Mouse (Mus musculus): ENCODE results near the gene Cnp. TPM values are rescaled to one million over a fixed set of nuclear protein-coding genes. Genes with fewer than 3 reads are reported as not detected.
"Not testable (repeated sequence)": the region's sequence is repeated elsewhere in the genome, so short reads cannot be mapped to it uniquely, and the experiment has no call there.

Gene Cnp
- polyA plus RNA-seq, 1 experiment from 2014 or later = 167 TPM

DNA sequence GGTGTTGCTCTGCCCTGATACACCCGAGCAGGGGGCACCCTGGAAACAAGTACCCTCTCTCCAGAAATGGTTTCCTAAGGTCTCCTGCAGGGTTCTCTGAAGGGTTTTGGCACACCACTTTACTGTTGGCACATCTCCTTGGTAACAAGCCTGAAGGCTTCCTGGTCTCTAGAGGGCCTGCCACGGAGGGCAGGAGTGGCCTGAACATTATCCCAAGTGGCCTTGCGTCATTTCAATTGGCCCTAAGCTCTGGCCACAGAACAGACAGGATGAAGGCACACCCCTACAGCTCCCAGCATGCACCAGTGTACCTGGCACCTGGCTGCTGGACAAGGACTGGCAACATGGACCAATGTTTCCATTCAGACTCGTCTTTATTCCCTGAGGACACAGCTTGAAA is 21.9 kb upstream of the Cnp start:
- no peak for DNase-seq (ENCODE audit: low spot score)

DNA sequence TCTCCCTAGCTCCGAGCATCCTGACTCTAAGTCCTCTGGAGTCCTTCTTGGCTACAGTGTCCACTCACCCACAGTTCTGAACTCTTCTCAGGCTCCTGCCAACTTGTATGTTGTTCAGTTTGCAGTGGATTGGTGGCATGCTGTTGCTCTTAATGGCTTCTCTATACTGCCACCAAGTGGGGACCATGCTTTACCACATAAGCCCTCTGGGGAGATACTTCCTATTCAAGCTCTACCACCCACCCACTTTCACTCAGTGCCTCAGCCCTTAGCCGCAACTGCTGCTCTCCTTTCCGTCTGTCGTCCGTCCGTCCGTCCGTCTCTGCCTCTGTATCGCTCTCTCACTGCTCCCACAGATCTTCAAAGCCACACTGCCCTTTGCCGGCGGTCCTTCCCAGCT is 19.1 kb upstream of the Cnp start:
- peak; percentile 86 for DNase-seq (ENCODE audit: low spot score)

DNA sequence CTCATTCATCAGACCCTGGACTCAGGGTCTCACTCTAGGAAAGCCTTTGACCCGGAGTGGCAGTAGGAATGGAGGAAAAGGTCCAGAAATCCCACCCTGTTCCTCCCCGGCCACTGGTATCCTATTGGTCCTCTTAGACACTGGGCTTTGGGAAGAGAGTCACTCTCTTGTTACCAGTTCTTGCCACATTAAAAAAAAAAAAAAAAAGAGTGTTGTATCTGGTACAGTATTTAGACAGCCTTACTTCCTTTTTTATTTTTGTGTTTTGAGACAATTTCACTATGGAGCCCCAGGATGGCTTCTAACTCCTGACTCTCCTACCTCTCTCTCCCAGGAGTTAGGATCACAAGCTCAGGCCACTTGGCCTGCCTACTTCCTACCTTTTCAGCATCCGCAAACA is 17.1 kb upstream of the Cnp start:
- DNase-seq (ENCODE audit: low spot score) = no peak

DNA sequence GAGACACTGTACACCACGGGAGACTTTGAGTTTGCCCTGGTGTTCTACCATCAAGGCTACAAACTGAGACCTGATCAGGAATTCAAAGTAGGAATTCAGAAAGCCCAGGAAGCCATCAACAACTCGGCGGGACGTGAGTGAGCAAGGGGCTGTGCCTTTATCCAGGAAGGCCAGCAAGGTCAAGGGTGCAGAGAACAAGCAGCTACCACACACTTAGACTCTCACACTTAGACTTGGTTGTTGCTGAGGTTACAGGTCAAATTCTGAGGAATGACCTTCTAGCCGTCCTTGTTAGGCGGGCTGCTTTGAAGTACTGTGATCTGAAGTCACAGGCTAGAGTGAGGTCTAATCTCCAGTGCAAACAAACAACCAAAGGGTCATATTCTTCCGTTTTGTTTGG is 15.2 kb upstream of the Cnp start:
- DNase-seq (ENCODE audit: low spot score) = no peak

DNA sequence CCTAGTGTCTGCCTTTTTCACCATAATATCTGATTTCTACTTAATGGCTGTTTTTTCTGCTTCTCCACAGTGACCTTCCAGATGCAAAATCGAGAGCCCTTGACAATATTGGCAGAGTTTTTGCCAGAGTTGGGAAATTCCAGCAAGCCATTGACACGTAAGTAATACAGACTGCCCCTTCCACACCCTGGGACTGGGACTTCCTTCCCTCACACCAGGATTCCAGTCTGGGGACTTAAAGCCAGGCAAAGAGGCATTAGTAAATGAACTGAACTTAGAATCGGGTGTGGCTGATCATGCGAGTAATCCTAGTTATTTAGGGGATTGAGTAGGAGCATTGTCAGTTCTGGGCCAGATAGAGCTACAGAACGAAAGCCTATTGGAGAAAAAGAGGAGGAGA is 13.0 kb upstream of the Cnp start:
- no peak for DNase-seq (ENCODE audit: low spot score)

DNA sequence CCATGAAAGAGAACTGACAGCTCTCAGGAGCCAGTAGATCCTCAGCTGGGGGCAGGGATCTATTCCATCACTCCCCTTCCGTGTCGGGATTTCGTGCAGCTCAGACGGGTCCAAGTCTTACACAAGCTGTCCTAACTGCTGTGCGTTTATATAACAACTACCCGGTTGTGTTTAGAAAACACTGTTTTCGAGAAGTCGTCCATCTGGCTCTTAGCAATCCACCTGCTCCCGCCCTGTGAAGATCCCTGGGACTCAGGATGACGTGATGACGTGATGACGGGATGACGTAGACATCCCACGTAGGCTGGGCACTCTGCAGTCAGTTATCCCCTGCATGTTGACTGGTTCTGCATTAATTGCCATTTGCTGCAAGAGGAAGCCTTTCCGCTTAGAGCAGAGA is 10.4 kb upstream of the Cnp start:
- no peak for DNase-seq (ENCODE audit: low spot score)

DNA sequence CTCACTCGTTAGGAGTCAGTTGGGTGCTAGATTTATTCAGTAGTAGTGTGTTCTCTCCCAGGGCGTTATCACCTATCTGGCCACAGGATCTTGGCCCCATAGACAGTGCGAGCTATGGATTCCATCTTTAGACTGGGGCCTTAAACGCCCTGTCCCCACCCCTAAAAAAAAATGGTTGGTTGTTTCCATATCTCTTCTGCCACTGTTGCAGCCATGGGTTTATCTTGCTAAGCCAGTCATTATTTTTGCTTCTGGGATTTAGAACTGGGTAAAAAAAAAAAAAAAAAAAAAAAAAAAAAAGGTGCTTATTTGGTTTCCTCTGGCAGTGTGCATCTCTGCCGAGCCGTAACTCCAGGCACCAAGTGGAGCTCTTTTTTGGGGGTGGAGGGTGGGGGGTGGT is 10.0 kb upstream of the Cnp start:
- DNase-seq (ENCODE audit: low spot score) = no peak

DNA sequence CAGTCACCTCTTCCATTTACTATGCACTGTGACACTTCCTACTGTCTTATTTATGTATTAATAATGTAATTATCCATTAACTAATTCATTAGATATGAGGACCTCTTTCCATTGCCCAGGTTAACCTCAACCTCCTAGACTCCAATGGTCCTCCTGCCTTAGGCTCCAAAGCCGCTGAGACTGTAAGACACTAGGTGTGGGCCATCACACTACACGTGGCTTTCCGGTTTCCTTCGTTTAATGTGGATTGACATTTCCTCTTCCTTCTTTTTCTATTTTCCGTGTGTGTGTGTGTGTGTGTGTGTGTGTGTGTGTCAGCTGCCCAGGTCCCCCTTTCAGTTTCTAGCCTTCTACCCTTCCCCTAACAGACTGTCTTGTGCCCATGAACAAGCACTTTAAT is 7.5 kb upstream of the Cnp start:
- no peak for DNase-seq (ENCODE audit: low spot score)

DNA sequence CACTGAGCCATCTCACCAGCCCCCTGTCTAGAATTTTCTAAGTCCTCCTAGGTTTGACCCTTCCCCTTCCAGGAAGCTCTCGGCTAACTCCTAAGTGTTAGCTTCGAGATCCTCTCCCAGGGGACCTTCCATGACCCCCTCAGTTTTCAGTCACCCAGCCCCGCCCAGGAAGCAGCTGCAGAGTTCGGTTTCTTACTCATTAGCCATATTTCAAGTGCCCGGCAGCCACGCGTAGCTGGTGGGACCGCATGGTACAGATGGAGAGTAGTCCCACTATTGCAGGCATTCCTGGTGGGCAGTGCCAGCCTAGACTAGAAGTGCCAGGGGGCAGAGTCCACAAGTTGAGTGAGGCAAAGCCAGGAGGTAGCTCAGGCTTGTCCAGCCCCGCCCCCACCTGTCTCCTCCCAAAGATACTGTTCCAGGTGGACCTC is 6.9 kb upstream of the Cnp start:
- DNase-seq (ENCODE audit: low spot score) = no peak

DNA sequence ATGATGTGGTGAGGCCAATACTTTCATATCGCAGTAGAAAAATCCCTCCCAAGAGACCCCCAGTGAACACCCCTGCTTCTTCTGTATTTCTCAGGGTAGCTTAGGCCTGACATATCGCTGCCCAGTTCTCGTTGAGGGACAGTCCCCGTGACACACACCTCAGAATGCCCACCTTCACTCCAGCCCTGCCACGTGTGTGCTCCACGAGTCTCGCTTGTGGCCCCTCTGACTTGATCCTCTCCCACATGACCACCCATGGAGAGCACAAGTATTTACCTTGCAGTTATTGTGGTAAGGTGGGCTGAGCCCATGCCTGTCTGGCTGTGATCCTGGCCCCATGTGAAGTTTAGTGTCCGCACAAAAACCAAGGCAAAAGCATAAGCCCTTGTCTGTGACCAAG is 6.0 kb upstream of the Cnp start:
- no peak for DNase-seq (ENCODE audit: low spot score)

DNA sequence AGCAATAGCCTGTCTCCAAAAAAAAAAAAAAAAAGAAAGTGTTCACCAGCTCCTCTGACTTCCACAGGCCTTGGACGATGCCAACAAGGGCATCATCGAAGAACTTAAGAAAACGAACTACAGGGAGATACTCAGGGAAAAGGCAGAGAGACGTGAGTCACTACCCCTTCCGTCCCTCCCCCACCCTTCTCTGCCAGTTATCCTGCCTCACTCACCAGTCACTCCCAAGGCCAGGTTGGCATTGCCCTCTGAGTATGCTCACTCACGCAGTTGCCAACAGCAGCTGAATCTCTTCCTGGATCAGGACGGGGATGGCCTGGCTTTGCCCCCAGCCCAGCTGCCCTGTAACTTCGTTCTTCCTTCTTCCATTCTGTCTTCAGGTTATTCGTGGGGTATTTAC is 4.9 kb upstream of the Cnp start:
- DNase-seq (ENCODE audit: low spot score) = no peak

DNA sequence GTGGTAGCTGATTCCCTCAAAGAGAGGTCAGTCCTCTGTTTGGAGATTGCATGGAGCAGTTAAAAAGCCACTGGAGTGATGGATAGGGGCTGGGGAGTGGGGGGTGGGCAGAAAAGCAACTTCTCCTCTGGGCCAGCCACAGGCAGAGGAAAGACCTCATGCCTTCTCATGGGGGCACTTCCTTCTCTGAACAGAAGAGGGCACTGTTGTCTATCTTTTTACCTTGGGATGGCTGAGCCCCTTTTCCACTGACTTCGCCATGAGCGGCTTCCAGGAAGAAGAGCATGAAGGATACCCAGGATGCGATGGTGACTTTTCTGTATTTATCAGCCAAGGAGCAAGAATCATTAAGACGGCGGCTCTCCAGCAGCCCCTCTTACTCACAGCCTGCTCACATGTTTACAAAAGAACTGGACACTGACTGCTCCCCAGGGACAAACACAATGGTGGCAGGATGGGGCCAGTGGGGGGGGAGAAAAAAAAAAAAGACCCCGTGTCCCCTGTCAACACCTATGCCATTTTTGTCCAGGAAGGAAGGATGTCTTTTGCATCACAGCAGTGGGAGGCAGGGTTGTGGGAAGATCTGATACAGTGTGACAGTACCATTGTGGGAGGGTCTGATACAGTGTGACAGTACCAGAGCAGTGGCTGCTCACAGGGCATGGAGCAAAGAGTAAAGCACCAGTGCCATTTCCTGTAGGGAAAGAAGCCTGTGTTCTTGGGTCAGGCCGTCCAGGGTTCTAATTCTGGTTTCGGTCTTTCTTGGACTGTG is 4.1 kb upstream of the Cnp start:
- DNase-seq (ENCODE audit: low spot score) = peak; percentile 69

DNA sequence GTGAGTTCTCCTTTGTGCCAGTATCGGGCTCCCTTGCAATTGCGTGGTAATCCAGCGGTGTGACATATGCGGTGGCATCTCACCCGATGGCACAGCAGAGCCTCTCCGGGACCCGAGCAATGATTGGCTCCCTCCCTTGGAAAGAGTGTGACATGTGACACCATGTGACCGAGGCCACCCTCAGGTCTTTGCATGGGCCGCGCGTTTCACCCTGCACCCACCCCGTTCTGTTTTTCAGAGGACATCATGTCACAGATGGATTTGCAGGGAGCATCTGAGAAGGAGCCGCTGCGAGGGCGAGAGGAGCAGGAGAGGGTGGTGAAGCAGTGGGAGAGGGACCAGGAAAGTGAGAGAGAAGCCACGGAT is 3.5 kb upstream of the Cnp start:
- peak; percentile 26 for DNase-seq (ENCODE audit: low spot score)

DNA sequence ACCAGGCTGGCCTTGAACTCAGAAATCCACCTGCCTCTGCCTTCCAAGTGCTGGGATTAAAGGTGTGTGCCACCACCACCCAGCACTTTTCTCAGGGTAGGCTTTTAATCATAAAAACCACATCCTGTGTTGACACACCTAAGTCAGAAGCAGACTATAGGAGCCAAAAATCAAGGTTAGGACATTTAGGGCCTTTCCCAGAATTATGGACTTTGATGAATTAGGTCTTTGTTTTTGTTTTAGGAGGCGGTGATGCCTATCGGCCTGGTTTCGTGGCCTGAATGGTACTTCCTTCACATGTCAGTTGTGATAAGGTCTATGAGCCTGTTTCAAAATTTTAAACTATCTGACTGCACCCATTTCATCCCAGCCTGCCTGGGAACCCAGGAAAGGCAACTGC is 516 bp upstream of the Cnp start:
- DNase-seq (ENCODE audit: low spot score) = peak; percentile 44

DNA sequence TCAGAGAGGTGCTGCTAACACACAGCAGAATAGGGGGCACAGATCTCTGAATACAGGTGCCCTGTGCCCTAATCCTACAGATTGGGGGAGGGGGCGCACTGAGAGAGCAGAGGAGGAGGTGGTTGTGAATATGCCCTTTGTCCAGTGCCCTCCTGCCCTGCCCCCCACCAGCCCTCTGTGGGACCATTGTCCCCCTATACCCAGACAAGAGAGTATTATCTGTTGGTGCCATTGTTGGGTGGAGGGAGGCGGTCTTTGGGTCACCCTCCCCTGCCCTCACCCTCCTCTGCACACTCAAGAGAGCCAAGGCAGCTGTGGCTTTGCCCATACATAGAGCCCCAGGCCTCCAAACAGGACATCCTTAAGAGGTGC is 766 bp downstream of the Cnp start:
- DNase-seq (ENCODE audit: low spot score) = no peak

DNA sequence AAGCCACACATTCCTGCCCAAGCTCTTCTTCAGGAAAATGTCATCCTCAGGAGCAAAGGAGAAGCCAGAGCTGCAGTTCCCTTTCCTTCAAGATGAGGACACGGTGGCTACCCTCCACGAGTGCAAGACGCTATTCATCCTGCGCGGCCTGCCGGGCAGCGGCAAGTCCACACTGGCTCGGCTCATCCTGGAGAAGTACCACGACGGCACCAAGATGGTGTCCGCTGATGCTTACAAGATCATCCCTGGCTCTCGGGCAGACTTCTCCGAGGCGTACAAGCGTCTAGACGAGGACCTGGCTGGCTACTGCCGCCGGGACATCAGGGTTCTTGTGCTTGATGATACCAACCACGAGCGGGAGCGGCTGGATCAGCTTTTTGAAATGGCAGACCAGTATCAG is 1.6 kb downstream of the Cnp start:
- DNase-seq (ENCODE audit: low spot score) = no peak

DNA sequence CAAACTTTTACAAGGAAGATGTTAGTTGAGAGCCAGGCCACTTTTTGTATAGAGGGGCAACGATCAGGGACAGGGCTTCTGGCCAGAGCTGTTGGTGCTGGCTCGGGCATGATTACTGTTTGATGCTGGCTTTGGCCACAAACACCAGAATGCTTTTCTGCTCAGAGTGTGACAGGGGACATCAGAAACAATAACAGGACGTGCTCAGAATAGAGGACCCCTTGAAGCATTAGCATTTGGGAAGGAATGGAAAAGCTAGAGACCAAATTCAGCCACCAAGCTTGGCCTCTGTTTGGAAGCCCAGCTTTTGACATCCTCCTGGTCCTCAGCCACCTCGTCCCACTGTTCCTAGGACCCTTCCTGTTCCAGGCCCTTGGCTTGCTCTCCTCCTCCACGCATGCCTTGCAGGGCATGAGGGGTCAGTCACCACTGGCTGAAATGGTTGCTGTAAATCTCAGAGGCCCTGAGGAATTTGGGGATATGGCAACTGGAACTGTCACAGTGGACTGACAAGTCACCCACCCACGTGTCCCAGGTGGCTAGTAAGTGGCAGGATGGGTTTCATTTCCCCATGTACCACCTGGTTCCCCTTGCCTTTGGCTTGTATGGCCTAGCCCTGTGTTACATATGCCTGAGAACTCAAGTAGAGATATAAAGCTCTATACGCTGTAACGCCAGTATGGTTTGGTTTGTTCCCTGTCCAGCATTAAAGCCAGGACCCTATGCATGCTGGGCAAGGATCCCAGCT is 3.3 kb downstream of the Cnp start:
- no peak for DNase-seq (ENCODE audit: low spot score)

DNA sequence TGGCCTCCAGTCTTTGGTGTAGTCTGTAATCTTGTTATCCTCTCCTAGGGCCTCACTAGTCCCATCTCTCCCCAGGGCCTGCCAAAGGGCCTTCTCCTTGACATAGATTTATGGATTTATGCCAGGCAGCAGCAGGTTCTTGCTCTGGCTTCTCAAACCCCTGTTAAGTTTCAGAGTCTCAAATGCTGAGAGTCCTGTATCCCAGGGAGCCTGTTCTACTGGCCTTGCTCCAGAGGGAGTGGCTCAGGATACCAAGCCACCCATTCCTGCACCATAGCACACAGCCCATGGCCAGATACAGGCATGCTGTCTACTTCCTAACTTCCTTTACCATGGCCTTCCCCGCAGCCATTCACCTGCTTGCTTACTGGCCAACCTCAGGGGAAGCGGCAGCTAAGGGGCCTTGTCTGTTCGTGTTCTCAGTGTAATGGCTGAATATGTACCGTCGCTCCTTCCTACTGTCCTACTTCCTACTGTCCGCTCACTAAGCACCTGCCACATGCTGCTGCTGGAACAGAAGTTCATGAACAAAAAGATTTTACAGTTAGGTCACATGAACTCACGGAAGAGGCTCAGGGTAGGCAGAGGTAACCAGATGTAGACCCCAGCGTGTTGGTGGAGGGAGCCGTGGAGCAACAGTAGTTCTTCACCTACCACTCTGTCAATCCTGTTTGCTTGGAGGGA is 4.6 kb downstream of the Cnp start:
- DNase-seq (ENCODE audit: low spot score) = no peak

DNA sequence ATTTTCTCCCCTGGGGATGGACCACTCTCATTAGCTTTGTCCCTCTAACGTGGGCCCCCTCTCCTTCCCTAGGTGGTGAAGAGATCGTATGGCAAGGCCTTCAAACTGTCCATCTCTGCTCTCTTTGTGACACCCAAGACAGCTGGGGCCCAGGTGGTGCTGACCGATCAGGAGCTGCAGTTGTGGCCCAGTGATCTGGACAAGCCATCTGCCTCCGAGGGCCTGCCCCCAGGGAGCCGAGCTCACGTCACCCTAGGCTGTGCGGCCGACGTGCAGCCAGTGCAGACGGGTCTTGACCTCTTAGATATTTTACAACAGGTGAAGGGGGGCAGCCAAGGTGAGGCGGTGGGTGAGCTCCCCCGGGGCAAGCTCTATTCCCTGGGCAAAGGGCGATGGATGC is 5.6 kb downstream of the Cnp start:
- DNase-seq (ENCODE audit: low spot score) = no peak

DNA sequence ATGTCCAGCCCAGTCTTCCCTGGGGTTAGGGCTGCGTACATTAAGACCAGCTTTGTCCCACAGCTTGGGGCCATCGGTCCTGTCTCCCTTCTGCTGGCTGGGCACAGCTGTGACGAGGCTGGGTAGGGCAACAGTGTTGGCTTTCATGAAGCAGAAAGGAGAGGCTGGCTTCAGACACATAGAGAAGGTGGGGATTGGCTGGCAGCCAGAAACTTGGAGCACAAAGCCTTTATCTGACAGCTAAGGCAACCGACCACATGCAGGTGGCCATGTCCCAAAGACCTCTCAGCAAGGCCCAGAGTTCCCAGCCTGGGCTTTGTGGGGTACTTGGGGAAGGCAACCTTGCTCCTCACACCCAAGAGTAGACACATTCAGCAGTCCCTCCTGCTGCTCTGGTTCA is 7.1 kb downstream of the Cnp start:
- DNase-seq (ENCODE audit: low spot score) = peak; percentile 24

DNA sequence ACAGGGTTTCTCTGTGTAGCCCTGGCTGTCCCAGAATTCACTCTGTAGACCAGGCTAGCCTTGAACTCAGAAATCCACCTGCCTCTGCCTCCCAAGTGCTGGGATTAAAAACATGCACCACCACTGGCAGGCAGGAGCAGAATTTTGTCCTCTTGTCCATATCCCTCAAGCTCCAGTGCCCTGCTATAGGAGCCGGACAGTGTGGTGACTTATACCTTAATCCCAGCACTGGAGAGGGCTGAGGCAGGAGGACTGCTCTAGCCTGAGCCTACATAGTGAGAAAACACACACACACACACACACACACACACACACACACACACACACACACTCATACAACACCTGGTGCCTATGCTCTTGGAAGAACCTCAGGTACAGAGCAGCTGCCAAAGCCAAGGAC is 7.7 kb downstream of the Cnp start:
- DNase-seq (ENCODE audit: low spot score) = not testable (repeated sequence)

DNA sequence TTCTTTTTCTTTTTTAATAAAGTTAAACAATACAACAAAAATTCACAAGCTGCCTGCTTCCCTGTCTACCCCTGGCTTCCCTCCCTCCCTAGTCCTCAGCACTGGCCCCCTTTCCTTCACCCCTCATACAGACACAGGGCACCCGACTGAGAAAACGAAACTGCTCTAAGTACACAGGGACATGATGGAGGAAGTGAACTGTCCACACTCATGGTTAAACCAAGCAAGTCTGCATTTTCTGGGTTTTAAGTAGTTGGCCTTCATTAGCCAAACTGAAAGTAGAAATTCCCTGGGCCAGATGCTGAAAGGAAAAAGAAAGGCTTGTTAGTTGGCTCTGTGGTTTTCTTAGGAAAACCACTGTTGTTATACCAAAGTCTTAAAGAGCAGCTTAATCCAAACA is 8.1 kb downstream of the Cnp start:
- DNase-seq (ENCODE audit: low spot score) = peak; percentile 27

DNA sequence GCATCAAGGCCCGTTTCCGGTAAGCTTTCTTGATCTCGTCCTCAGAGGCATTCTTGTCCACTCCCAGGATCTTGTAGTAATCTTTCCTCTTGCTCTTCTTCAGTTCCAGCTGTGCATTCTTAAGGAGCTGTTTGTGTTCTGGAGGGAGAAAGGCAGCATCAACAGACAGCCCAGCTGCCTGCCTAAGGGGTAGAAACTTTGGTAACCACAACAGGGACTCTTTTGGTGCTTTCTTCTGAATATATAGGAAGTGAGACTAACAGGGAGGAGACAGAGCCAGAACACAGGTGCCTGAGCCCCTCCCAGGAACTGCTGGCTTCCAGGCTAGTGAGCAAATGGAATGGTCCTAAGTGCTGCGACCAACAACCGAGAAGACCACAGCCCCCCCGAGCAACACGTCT is 9.9 kb downstream of the Cnp start:
- DNase-seq (ENCODE audit: low spot score) = peak; percentile 59
